In the genomic region with DNA sequence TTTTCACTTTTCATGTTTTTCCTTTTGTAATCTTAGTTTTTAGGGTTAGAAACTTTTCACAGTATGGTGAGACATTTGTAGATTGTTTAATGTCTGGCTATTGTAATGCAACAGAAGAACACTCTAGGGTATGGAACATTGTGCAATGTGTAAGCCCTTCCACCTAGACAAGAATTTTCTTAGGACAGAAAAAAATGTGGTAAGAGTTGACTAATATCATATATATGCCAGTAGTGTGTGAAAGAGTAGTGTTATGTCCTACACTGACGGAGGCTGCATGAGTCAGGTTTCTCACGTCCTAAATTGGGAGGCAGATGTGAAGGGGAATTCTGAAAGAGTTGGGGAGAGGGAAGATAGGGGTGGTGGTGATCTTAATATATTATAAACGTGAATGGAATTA, we compare ENCODE assay signal across 29 mouse cellular contexts. TPM values are rescaled to one million over a fixed set of nuclear protein-coding genes. Genes with fewer than 3 reads are reported as not detected.
DNase-seq lines count a peak whose midpoint lies in the region; ATAC-seq and TF ChIP-seq lines count a peak whose summit lies in the region.
"Had no signal": no experiment of that assay in that cellular context is flagged by ENCODE, and none has a peak within 500 bp of the region (broad histone marks: within the 10 kb centered on the region; RNA-seq: fewer than 3 reads in every experiment).

No protein-coding gene starts in this region.

- H3ac ChIP-seq in myocyte (ENCODE audit: control insufficient read depth, insufficient read length): no peak overlapping the region

- H3K4me2 ChIP-seq in myocyte (ENCODE audit: low read depth): no peak overlapping the region
- H3K4me2 ChIP-seq: embryonic facial prominence, embryonic 12.5 days; forebrain, embryonic 12.5 days had no signal

- TF ChIP-seq POLR2A in myocyte (IDR thresholded peaks at IDR 0.05; ENCODE audit: insufficient read length, low read depth): no peak

- ATAC-seq in frontal cortex, adult (ENCODE audit: low TSS enrichment): peak; percentile 50; the same call in 1 of the 2 replicates
- ATAC-seq: CD4-positive, CD25-positive, alpha-beta regulatory T cell, adult 4 months; forebrain, embryonic 14.5 days; forebrain, embryonic 16.5 days had no signal

- H3K79me2 ChIP-seq in myocyte (ENCODE audit: control insufficient read depth, insufficient read depth): no peaks in the 10 kb centered on the region

- no peaks in the 10 kb centered on the region for H3K27me3 ChIP-seq in myocyte (ENCODE audit: control insufficient read depth, insufficient read depth, insufficient read length)
- H3K27me3 ChIP-seq: CH12.LX; embryonic facial prominence, embryonic 12.5 days; forebrain, embryonic 12.5 days had no signal

- no peaks in the 10 kb centered on the region for H3K36me3 ChIP-seq in myocyte (ENCODE audit: control insufficient read depth, insufficient read depth)
- H3K36me3 ChIP-seq: embryonic facial prominence, embryonic 10.5 days; embryonic facial prominence, embryonic 12.5 days; forebrain, embryonic 10.5 days; forebrain, embryonic 12.5 days; G1E had no signal

- no peak overlapping the region for H3K4me3 ChIP-seq in myocyte
- H3K4me3 ChIP-seq: embryonic facial prominence, embryonic 10.5 days; embryonic facial prominence, embryonic 12.5 days; forebrain, embryonic 10.5 days; forebrain, embryonic 12.5 days had no signal

- DNase-seq in frontal cortex, postnatal 14 days (ENCODE audit: low spot score in 2 of 2): no peak
- peak; percentile 74 for DNase-seq in NIH3T3 (ENCODE audit: low read depth)
- peak; percentile 89 for DNase-seq in fat pad, adult 2 months (ENCODE audit: extremely low read depth, low read depth, low spot score)
- DNase-seq in lung, postnatal 25 days (ENCODE audit: low spot score): no peak
- no peak for DNase-seq in kidney, postnatal 10 days
- DNase-seq in lung, postnatal 10 days: no peak
- DNase-seq: adrenal gland, adult 2 months; adrenal gland, postnatal 10 days; adrenal gland, postnatal 25 days; cerebellum, adult 11 months; cerebellum, adult 18-20 months; cerebellum, adult 8-10 months; cerebellum, adult 9-11 months; cerebellum, postnatal 14 days; cerebellum, postnatal 36 days had no signal

TF ChIP-seq in myocyte, 11 proteins besides CTCF, POLR2A, EP300 and RAD21:
- TF ChIP-seq REST (IDR thresholded peaks at IDR 0.05; ENCODE audit: insufficient read depth, insufficient read length): no peak
- TF ChIP-seq CEBPB (IDR thresholded peaks at IDR 0.05; ENCODE audit: insufficient read depth, poor library complexity, severe bottlenecking): peak; percentile 78; the same call in 1 of the 2 replicates

RNA-seq across cellular contexts. Expression of a gene that starts 10.9 kb away (rescaled TPM):
- polyA plus RNA-seq in myocyte (2012; fragmentation: generic; extraction: Trizol): 0.02 TPM
- polyA plus RNA-seq: CD4-positive, CD25-positive, alpha-beta regulatory T cell, adult 4 months; embryonic facial prominence, embryonic 10.5 days; embryonic facial prominence, embryonic 14.5 days; forebrain, embryonic 10.5 days; forebrain, embryonic 12.5 days; forebrain, embryonic 14.5 days; forebrain, embryonic 16.5 days; G1E had no signal

RNA-seq across cellular contexts. Expression of a gene that starts 17.6 kb away (rescaled TPM):
- polyA plus RNA-seq in myocyte (2012; fragmentation: generic; extraction: Trizol): 10.9 TPM

RNA-seq across cellular contexts. Expression of a gene that starts 17.8 kb away (rescaled TPM):
- 7.9 TPM for polyA plus RNA-seq in myocyte (2012; fragmentation: generic; extraction: Trizol)

RNA-seq across cellular contexts. Expression of a gene that starts 41.2 kb away (rescaled TPM):
- polyA plus RNA-seq in myocyte (2012; fragmentation: generic; extraction: Trizol): not detected
- polyA plus RNA-seq: adrenal gland, adult 2 months; brain, embryonic 14.5 days; CD4-positive, CD25-positive, alpha-beta regulatory T cell, adult 4 months; cortical plate, adult 2 months; embryonic facial prominence, embryonic 10.5 days; embryonic facial prominence, embryonic 12.5 days; embryonic facial prominence, embryonic 14.5 days; forebrain, embryonic 10.5 days; forebrain, embryonic 12.5 days; forebrain, embryonic 14.5 days; forebrain, embryonic 16.5 days; G1E had no signal

Comparison
In these comparisons a context has a peak if more than half of its experiments do, and no peak if none do; other contexts are left out.
1. DNase-seq: peak in NIH3T3 (single experiment) and fat pad, adult 2 months (single experiment); none in frontal cortex, postnatal 14 days (0 of 2), lung, postnatal 25 days (single experiment), kidney, postnatal 10 days (single experiment) and lung, postnatal 10 days (single experiment).